Mouse (Mus musculus) embryonic facial prominence, embryonic 10.5 days (tissue): ENCODE measurements around the gene Tes. TPM values are rescaled to one million over a fixed set of nuclear protein-coding genes. Genes with fewer than 3 reads are reported as not detected.

ENCODE experiments used
- DNase-seq: peaks from one replicate; pipeline ENCODE4 v3.0.0-alpha.2; 2017; ENCODE audit warnings: low spot score
- H3K27ac ChIP-seq: fragments of 300-500 bp; sonication (generic); replicated peaks from 2 replicates; pipeline ENCODE4 v1.5.1; 2016; ENCODE audit warnings: mild to moderate bottlenecking
- H3K27me3 ChIP-seq: fragments of 300-500 bp; sonication (generic); replicated peaks from 2 replicates; pipeline ENCODE4 v1.6.1; 2016; ENCODE audit warnings: low read depth, mild to moderate bottlenecking; ENCODE audit not compliant: poor library complexity, severe bottlenecking
- H3K36me3 ChIP-seq: fragments of 300-500 bp; sonication (generic); replicated peaks from 2 replicates; pipeline ENCODE4 v1.6.1; 2016; ENCODE audit warnings: mild to moderate bottlenecking, moderate library complexity
- H3K4me1 ChIP-seq: fragments of 300-500 bp; sonication (generic); 2 replicates; pipeline ENCODE4 v1.6.1; 2016
- H3K4me3 ChIP-seq: fragments of 300-500 bp; sonication (generic); 2 replicates; pipeline ENCODE4 v1.5.1; 2016; ENCODE audit warnings: mild to moderate bottlenecking, moderate library complexity
- H3K9me3 ChIP-seq: fragments of 300-500 bp; sonication (generic); 2 replicates; pipeline ENCODE4 v1.6.1; 2016; ENCODE audit warnings: mild to moderate bottlenecking
- WGBS: fragments of 180-500 bp; shearing (Covaris S2); methylation state at CpG from one replicate; pipeline ENCODE4 v1.1.7; 2016; 5-methylcytosine and 5-hydroxymethylcytosine counted together
- polyA plus RNA-seq: library from polyadenylated mRNA; unstranded; fragments of >200 nt; fragmentation: Nextera tagmentation; extraction: Ambion mirVana; gene quantifications from 2 replicates; pipeline ENCODE4 v1.2.1, GENCODE M21; 2016

The Tes gene
- polyA plus RNA-seq = 72.0 and 84.9 TPM in 2 replicates

DNA sequence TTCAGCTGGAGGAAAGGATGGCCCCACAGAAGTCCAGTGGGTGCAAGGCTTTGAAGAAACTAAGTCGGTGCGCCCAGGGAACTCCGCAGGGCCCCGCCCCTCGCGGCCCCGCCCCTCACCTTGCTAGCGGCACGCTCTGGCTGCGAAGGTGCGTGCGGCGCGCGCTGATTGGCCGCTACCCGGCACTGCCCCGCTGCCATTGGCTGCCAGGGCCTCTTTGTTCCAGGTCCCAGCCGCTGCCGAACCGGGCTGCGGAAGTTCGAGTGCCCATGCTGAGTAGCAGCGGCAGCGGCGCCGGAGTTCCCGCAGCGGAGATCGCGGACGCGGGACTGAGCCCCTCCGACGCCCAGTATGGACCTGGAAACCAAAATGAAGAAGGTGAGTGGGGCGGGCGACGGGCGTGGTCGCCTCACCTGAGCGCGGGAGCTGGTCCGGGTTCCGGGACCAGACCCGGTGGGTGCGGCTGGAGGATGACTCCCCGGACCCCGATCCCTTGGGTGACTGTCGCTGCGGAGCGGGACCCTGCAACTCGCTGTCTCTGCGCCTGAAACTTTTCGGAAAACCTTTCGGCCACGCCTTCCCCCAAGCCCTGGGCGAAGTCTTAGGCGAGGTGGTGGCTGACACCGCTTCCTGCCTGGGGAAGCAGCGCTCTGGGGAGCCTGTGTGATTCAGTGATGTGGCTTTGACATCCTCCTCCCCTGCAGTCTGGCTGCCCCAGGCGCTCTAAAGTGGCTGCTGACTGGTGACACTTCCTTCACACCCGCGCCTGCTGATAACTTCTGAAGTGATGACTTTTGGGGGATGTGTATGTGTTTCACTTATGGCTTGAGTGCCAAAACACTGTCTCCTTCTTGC lies at the start of gene Tes:
Gene Tes, plus strand, starts transcription at position 214 of the 855 bp plus-strand sequence.
- Histone ChIP-seq H3K27me3 (peaks cover 9% of the 10 kb centered on the region), H3K27ac (peak within 1 kb of the TSS; percentile 94), H3K4me1 (peaks cover 22% of the 10 kb centered on the region), H3K9me3 (no peaks in the 10 kb centered on the region), H3K4me3 (peak within 1 kb of the TSS; percentile 87), H3K36me3 (peaks cover 7% of the 10 kb centered on the region; the same call in 1 of the 2 replicates)
- WGBS = under 1% methylated on average over 63 of the region's 63 CpGs
- peak; percentile 93 for DNase-seq

DNA sequence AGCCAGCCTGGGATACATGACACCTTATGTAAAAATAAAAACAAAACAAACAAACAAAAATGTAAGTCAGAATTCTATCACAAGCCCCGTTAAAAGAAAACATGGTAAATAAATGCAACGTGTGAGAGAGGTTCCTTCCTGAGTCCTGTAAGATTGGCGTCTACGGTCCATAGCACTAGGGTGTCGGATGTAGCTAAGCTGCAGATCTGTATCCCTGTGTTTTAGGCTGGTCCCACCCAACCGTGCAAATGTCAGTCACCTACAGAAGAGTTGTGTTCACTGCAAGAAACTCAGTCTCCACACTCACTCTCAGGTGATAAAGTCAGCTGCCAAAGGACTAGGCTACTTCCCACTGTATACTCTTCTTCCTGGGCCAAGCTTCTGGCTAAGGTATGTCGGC lies 39.1 kb upstream of the Tes start:
- H3K27ac ChIP-seq = no peak overlapping the region
- H3K9me3 ChIP-seq = no peaks in the 10 kb centered on the region
- H3K4me1 ChIP-seq = no peaks in the 10 kb centered on the region; the same call in 1 of the 2 replicates
- DNase-seq = no peak
- no peaks in the 10 kb centered on the region for H3K36me3 ChIP-seq
- H3K27me3 ChIP-seq = no peaks in the 10 kb centered on the region
- H3K4me3 ChIP-seq = no peak overlapping the region
- 71% methylated on average over 7 of the region's 7 CpGs for WGBS

DNA sequence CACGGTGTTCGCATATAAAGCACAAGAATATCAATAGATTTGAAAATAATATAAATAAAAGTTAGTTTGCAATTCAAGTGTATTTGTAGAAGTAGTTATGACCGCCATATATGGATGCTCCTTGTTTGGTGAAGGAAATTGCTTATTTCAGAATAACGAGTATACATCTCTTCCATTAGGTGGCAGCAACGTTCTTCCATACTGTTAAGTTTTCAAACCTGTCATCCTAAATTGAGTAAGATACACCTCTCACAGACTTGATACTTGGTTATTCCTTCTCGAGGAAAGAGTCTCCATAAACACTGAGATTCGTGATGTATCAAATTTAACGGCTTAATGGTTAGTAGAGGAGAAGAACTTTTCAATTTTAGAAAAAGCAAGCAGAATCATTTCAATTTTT lies 37.4 kb upstream of the Tes start:
- 19% methylated on average over 8 of the region's 8 CpGs for WGBS
- H3K4me3 ChIP-seq = no peak overlapping the region
- H3K27ac ChIP-seq = no peak overlapping the region
- no peaks in the 10 kb centered on the region for H3K9me3 ChIP-seq
- H3K36me3 ChIP-seq = no peaks in the 10 kb centered on the region
- DNase-seq = no peak
- no peaks in the 10 kb centered on the region for H3K27me3 ChIP-seq
- H3K4me1 ChIP-seq = peaks cover 13% of the 10 kb centered on the region

DNA sequence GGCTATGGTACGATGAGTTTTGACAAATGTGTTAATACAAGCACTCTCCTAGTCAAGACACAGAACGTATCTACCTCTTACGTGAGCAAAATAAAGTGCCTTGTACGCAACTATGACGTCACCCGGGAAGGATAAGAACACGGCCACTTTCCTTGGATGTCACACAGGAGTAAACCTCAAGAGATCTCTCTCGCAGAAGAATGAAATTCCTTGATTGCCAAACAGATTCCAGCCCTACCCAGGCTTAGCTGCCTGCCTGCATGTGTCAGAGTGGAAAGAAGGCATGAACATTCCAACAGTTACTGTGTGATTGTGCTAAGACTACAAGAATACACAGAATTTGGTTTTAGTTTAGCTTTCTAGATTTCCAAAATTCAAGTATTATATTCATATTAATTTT lies 36.1 kb upstream of the Tes start:
- no peak for DNase-seq
- H3K27ac ChIP-seq = no peak overlapping the region
- 86% methylated on average over 8 of the region's 8 CpGs for WGBS
- H3K4me3 ChIP-seq = no peak overlapping the region
- H3K4me1 ChIP-seq = peaks cover 17% of the 10 kb centered on the region
- no peaks in the 10 kb centered on the region for H3K9me3 ChIP-seq
- H3K27me3 ChIP-seq = no peaks in the 10 kb centered on the region
- H3K36me3 ChIP-seq = no peaks in the 10 kb centered on the region

DNA sequence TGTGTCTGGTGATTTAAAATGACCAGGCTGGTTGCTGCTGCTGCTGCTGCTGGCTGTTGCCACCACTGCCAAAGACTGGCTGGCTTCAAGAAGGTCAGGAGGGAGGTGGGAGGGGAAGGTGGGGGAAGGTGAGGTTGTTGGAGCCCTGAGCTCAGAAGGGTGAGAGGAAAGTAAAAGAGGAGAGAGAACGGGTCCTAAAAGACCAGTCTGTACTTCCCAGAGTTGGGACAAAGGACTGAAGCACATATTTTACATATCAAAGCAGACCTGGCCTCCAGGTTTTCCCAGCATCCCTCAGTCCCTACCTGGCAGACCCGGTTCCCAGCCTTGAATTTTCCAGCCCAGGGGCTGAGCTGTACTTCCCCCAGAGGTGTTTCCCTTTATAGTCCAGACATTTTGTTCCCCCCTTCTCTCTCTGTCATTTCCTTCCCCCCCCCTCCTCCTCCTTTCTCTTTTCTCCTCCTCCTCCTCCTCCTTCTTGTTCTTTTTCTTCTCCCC lies 32.7 kb upstream of the Tes start:
- Histone ChIP-seq H3K27ac (peak overlapping the region; percentile 63; the same call in 1 of the 2 replicates), H3K4me3 (no peak overlapping the region), H3K36me3 (no peaks in the 10 kb centered on the region), H3K9me3 (no peaks in the 10 kb centered on the region), H3K27me3 (no peaks in the 10 kb centered on the region), H3K4me1 (peaks cover 17% of the 10 kb centered on the region)
- WGBS = 3% methylated on average over 2 of the region's 2 CpGs
- DNase-seq = no peak

DNA sequence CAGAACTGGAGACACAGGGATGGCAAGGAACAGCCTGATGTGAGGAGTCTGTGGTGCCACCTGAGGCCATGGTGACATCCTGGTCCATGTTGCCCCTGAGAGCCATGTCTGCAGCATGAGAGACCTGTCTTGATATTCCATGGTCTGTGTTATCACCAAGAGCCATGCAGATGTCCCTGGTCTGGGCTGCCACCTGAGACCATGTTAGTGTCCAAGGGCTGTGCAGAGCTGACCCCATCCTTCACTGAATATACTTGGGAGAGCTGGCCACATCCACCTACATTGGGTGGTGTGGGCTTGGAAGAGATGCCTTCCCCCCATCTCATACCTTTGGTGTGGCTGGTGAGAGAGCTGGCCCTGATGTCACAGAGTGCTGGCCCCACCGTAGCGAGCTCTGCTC lies 30.9 kb upstream of the Tes start:
- DNase-seq = no peak

DNA sequence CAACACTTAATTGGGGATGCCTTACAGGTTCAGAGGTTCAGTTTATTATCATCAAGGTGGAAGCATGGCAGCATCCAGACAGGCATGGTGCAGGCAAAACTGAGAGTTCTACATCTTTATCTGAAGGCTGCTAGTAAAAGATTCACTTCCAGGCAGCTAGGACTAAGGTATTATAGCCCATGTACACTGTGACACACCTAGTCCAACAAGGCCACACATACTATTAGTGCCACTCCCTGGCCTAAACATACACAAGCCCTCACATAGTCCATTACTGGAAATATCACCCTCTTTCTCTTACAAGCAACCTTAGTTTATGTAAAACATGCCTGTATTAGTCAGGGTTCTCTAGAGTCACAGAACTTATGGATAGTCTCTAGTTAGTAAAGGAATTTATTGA lies 29.7 kb upstream of the Tes start:
- H3K27me3 ChIP-seq = no peaks in the 10 kb centered on the region
- peaks cover 17% of the 10 kb centered on the region for H3K4me1 ChIP-seq
- H3K36me3 ChIP-seq = no peaks in the 10 kb centered on the region

More for the DNA sequence above, 30.9 kb upstream of the Tes start:
- Histone ChIP-seq H3K27ac (no peak overlapping the region), H3K4me1 (peaks cover 17% of the 10 kb centered on the region), H3K27me3 (no peaks in the 10 kb centered on the region), H3K4me3 (no peak overlapping the region), H3K36me3 (no peaks in the 10 kb centered on the region), H3K9me3 (no peaks in the 10 kb centered on the region)
- 94% methylated on average over 2 of the region's 2 CpGs for WGBS

DNA sequence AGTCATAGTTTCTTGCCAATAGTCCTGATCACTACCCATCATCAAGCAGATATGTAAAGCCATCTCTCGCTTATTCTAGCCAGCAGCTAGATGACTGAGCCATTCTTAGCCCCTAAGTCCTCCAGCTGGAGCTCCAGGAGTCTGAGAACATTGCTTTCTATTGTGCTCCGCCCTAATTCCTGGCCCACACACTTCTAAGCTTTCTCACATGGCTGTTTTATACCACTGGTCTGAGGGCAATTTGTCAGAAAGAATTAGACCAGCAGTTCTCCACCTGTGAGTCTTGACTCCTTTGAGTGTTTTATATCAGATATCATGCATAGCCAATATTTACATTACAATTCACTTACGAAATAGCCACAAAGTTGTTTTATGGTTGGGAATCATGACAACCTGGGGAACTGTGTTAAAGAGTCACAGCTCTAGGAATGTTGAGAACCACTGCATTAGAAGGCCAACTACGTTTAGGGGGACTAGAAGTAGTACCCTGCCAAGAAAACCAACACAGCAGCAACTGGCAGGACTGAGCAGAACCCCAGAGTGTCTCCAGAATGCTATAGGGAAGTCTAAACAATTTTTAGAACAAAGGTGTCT lies 13.4 kb upstream of the Tes start:
- H3K4me3 ChIP-seq = no peak overlapping the region
- H3K27me3 ChIP-seq = no peaks in the 10 kb centered on the region
- 80% methylated on average over 4 of the region's 4 CpGs for WGBS
- H3K36me3 ChIP-seq = no peaks in the 10 kb centered on the region
- DNase-seq = no peak
- H3K9me3 ChIP-seq = no peaks in the 10 kb centered on the region
- no peak overlapping the region for H3K27ac ChIP-seq
- no peaks in the 10 kb centered on the region for H3K4me1 ChIP-seq

More for the DNA sequence above, 29.7 kb upstream of the Tes start:
- Histone ChIP-seq H3K27ac (no peak overlapping the region), H3K4me3 (no peak overlapping the region), H3K9me3 (no peaks in the 10 kb centered on the region)
- DNase-seq = no peak

DNA sequence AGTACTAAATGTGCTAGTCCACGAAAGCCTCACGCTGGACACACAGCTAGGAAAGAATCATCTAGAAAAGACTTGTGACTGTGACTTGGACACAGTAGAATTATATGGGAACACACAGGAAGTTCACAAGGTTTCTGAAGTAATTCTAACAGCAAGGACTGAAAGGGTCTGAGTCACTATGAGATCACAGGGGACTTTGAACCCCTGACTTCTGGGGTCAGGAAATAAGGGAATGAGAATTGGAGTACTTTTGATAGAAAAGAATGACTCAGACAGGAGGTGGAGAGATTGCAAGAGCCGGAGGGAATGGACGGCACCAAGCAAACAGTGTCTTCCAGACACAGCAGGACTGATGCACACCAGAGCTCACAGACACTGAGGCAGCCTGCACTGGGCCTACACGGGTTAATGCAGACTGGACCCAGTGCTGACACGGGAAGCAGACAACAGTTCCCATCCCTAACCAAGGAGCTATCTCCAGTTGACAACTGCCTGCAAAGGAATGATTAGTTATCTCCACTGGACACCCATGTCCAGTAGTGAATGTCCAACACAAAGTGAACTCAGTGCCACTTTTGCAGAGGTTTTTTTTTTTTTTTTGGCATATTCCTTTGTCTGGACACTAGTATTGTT lies 11.8 kb upstream of the Tes start:
- Histone ChIP-seq H3K36me3 (no peaks in the 10 kb centered on the region), H3K27ac (no peak overlapping the region), H3K9me3 (no peaks in the 10 kb centered on the region), H3K4me1 (no peaks in the 10 kb centered on the region), H3K4me3 (no peak overlapping the region), H3K27me3 (no peaks in the 10 kb centered on the region)
- DNase-seq = no peak
- 81% methylated on average over 6 of the region's 6 CpGs for WGBS

DNA sequence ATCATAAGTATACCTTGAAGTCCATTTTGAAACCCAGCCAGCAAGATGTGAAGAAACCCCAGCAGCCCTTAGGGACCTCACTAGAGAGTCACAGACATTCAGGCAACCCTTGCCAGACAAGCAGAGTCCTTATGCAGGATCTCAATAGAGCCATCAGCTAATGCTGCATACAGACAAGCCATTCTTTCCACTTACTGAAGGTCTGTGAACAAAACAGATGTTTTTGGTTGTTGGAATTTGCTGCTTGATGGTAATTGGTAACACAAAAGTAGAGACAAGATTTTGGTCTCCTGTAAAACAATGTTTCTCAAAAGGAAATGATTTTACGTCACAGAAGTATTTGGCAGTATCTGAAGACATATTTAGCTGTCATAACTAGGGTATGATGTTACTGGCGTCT lies 10.2 kb upstream of the Tes start:
- no peak for DNase-seq
- H3K36me3 ChIP-seq = no peaks in the 10 kb centered on the region
- no peaks in the 10 kb centered on the region for H3K9me3 ChIP-seq
- H3K27ac ChIP-seq = no peak overlapping the region
- H3K4me3 ChIP-seq = no peak overlapping the region
- no peaks in the 10 kb centered on the region for H3K4me1 ChIP-seq
- H3K27me3 ChIP-seq = no peaks in the 10 kb centered on the region
- WGBS = 85% methylated on average over 2 of the region's 2 CpGs

DNA sequence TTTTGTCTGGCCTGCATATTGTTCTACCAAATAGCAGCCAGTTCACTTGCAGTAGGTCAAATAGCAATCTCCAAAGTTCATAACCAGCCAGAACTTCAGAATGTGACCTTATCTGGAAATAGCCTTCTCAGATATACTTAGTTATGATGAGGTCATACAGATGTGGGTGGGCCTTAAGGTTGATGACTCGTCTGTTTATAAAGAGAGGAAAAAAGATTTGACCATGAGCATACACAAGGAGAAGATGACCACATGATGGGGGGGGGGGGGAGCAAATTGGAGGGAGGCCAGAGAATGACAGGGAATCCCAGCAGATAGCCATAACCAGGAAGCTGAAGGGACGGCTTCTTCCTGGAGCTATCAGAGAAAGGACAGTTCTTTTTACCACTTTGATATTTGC lies 9.3 kb upstream of the Tes start:
- Histone ChIP-seq H3K27ac (no peak overlapping the region), H3K36me3 (no peaks in the 10 kb centered on the region), H3K27me3 (no peaks in the 10 kb centered on the region), H3K4me3 (no peak overlapping the region), H3K9me3 (no peaks in the 10 kb centered on the region), H3K4me1 (no peaks in the 10 kb centered on the region)
- no peak for DNase-seq
- 74% methylated on average over 2 of the region's 2 CpGs for WGBS

DNA sequence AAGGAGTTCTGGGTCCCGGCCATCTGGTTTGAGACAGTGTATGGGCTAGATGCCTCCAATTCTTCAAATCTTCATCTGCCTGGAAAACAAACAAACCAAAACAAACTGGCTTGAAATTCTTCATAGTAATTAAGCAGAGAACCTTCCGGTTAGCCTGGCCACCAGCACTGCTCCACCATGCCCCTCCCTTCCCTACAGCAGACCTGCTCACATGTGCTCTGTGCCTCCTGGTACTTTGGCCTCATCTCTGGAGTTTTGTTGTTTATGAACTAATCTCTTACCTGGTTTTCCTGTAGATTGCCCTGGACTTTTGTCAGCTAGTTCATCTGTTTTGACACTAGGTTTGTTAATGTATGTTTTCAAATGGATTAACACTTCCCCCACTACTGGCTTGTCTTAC lies 5.4 kb upstream of the Tes start:
- Histone ChIP-seq H3K4me3 (no peak overlapping the region), H3K27me3 (peaks cover 7% of the 10 kb centered on the region), H3K9me3 (no peaks in the 10 kb centered on the region), H3K27ac (no peak overlapping the region), H3K4me1 (peaks cover 2% of the 10 kb centered on the region), H3K36me3 (no peaks in the 10 kb centered on the region)
- DNase-seq = no peak
- WGBS = 72% methylated on average over 2 of the region's 2 CpGs
